Mouse (Mus musculus): ENCODE results near the gene Abca12.

Abca12 gene

DNA sequence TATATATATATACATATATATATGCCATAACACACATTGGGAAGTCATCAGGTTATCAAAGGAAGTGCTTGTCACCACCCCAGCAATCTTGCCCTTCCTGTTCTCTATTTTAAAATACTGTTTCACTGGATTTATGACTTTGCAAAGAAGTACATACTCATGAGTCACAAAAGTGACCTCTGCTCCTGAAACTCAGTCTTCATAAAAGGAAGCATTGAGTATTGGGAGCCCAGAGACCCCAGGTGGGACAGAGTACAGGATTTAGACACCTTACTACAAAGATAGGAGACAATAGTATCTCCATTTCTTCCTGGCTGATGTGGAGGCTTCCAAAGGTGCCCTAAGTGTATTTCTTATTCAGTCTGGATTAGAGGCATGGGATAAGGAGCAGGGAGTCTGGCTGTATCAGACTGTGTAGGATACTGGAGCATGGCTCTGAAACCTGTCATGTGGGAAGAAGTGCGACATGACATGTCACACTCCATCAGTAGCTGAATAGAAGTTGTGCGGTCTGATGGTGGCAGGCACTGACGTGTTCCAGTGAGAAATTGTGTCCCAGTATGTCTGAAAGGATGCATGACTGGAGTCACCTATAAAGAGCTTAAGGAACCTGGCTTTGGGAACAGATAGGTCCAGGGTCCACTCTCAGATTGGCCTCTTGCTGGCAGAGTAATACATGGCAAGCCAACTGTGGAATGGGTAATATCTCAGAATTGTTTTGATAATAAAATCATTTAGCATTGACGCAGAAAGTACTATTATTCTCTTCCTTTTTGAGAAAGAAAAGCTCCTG is 76.0 kb downstream of the Abca12 start:
- no peak for DNase-seq (ENCODE audit: low read depth, low spot score)

DNA sequence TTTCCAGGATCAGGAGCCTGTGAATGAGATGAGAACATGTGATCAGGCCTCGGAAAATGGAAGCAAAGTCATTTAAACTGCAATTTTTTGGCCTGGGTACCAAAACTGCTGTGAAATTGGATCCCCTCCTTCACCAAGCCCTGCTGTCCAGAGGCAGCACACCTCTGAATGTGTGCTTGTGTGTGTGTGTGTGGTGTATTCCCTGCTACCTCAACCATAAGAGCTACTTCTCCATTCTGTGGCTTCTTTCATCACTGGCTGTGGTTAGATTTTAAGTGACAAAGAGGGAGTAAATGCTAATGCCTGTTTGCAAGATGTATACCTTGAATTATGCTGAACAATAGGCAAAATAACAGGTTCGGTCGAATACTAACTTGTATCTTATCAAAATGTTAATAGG is 84.4 kb downstream of the Abca12 start:
- no peak for DNase-seq (ENCODE audit: low read depth, low spot score)

DNA sequence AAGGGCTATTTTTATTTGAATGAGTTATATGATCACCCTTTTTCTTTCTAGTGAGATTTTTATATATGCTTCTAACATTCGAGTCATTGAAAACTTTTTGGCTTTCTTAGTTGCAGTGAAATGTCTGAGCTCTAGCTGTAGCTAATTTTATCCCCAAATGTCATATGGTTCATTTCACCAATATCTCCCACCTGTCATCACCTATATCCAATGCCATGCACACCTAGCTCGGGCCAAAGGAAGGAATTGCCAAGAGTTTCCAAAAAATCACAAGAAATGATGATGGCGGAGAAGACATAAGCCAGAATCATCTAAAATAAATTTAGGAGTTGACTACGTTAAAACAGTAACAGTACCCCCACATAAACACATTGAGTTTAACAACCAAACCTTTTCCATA is 102.5 kb downstream of the Abca12 start:
- DNase-seq (ENCODE audit: low read depth, low spot score) = no peak

DNA sequence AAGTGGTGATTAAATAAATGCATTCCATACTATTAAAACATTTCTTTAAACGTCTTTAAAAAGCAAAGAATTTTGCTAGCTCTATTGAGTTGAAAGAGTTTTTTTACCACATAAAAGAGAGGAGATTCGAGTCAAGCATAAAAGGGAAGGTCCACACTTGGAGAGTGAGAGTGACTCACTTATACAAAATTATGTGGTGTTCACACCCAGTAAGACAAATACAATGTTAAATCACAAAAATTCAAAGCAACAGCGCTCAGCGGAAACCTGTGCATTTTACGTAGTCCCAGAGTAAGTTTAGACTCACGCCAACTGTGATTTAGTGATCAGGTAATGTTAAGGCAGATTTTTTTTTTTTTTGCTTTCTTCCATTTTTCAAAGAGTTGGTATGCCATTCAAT is 104.1 kb downstream of the Abca12 start:
- no peak for DNase-seq (ENCODE audit: low read depth, low spot score)

DNA sequence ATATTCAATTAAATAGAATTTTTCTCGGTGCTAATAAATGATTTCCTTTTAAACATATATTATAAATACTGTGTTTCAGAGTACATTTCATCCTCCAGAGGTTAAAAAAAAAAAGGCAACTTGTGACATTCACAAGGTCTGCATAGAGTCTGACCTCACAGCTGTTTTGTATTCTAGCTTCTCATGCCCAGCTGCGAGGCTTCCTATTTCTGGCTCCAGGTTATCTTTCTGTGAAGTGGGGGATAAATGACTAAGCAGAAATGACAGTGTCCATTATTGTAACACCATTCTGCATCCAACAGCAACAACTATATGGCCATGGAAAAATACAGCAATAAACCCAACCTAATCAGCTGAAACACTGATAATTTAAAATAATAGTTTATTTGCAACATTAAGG is 107.3 kb downstream of the Abca12 start:
- DNase-seq (ENCODE audit: low read depth, low spot score) = no peak

DNA sequence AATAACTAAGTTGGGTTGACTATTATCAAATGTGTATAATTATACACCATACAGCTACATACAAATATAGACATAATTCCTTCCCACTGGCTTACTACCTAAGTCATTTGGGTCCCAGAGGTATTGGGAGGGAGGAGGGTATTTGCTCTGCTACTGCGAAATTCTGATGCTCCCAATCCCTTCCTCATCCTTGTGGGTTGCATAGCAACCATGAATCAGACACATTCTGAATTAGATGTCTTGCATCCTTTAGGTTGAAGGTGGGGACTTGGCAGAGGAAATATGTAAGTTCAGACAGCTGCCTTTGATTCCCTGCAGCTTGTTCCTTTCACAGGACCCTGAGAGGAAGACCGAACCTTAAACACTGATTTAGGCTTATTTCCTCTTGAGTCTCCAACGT is 108.5 kb downstream of the Abca12 start:
- DNase-seq (ENCODE audit: low read depth, low spot score) = peak; percentile 31

DNA sequence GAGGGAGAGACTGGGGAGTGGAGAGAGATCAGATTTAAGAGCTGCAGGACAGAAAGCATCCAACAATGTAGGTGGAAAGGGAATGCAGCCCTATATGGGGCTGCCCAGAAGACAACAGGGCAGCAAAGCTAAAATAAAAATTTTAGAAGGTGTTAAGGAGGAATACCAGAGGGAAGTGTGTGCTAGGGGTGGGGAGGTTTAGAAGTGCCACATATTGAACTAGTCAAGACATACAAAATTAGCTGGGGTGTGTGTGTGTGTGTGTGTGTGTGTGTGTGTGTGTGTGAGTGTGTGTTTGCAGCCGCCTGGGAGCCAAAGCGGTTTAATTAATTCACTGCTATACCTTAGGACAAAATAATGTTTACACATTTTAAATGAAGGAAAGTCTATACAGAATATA is 110.1 kb downstream of the Abca12 start:
- no peak for DNase-seq (ENCODE audit: low read depth, low spot score)

DNA sequence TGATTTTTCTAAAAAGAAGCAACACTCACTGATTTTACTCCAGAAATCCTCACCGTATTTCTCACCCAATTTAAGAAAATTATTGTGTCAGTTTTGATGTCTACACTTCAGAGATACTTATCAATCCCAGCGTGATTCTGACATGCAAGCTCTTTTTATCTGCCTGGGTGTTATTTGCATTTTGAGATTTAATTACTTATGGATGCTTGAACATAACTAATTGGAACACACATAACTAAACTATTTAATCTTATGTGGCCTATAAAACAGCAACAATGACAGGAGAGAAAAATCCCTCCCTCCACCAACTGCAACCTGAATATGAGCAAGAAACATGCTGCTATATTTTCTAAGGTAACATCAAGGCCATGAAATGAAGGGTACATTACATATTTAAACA is 117.7 kb downstream of the Abca12 start:
- no peak for DNase-seq (ENCODE audit: low read depth, low spot score)

DNA sequence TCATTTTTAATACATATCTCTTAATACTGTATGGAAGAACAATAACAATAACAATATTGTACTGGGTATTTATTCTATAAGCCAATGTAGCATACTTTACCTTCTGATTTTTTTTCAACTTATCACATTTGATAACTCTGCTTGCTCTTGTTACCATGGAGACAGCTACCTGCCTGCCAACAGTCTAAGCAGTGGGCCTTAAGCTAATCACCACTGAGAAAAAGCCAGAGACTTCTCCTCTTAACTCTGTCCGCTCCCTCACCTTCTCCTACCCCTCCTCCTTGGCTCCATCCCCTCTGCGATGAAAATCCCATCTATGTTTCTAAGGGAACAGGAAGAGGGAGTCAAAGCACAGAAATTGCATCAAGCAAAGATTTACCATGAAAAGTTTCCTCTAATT is 118.1 kb downstream of the Abca12 start:
- no peak for DNase-seq (ENCODE audit: low read depth, low spot score)

DNA sequence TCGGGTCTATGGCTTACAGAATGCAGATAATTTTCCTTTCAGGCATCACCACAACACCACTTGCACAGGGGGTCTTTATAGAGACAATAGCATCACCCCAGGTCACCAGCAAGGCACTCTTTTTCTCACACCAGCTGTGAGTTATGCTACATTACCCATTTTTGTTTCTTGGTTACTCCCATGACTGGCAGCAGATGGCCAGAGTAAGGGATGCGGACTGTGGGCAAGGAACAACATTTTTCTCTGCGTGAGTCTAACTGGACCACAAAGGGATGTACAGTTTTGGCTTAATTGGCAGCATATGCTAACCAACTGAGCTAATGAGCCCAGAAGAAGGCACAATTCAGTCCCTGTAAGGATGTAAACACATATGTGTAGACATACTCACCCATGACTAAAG is 122.8 kb downstream of the Abca12 start:
- peak; percentile 16 for DNase-seq (ENCODE audit: low read depth, low spot score)

DNA sequence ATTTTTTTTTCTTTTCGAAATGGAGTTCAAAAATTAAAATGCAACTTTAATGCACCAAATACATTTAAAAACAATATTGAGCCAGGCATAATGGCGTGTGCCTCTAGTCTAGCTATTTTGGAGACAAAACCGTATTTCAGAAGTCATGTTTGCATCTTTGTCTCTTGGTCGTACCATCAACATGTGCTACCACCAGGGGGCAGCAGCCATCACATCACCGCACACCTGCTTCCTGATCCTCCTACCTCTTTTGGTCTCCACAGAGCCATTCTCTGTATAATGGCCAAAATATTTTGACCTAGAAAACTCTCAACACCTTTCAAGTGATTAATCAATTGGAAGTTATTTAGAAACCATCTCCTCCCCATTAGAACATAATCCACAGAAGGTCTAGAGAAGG is 125.2 kb downstream of the Abca12 start:
- peak; percentile 78 for DNase-seq (ENCODE audit: low read depth, low spot score)

DNA sequence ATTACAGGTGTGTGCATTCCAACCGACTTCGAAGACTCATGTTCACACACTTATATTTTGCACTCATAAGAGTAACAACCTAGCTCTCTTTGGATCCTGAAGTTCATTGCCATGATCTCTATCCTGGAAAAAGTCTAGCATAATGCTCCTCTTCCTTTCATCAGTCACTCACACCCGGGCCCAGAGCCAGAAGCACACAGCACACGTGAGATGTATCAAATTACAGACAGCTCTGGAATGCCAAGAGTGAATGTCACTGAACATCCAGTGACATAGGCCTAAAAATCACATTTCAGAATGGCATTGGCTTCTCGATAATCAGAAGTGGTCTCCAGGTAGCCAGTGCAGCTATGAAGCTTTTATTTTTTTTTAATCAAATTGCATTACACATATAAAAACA is 137.8 kb downstream of the Abca12 start:
- no peak for DNase-seq (ENCODE audit: low read depth, low spot score)

DNA sequence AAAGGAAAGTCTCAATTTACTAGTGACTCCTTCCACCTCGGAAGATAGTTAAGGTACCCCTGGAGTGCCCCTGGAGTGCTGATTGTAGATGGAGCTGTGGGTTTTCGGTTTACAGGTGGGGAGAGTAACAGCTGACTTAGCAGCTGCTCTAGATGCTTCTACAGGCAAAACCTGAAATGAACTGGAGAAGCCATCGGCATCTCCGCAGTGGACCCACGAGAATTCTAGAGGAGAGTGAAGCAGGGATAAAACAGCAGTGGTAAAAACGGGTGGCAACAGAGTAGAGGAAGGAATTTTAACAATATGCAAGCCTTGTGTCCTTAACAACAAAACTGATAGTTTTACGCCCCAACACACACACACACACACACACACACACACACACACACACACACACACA is 142.2 kb downstream of the Abca12 start:
- peak; percentile 19 for DNase-seq (ENCODE audit: low read depth, low spot score)

DNA sequence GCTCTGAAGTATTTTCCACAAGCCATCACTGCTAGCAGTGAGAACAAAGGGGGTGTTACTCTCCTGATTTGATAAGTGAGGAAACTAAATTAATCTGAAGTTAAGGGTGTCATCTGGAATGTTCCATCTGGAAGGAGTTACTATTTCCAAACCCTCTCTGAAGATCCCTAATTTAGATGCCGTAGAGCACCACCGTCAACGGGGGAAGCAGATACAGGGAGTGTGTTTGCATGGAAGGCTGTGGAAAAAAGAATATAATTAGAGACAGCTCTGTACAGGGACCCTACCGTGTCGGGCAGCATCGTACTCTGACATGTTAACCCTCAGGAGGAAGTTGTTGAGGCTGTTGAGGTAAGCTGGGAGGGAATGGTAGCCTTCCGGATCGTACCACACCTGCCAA is 142.6 kb downstream of the Abca12 start:
- peak; percentile 54 for DNase-seq (ENCODE audit: low read depth, low spot score)

DNA sequence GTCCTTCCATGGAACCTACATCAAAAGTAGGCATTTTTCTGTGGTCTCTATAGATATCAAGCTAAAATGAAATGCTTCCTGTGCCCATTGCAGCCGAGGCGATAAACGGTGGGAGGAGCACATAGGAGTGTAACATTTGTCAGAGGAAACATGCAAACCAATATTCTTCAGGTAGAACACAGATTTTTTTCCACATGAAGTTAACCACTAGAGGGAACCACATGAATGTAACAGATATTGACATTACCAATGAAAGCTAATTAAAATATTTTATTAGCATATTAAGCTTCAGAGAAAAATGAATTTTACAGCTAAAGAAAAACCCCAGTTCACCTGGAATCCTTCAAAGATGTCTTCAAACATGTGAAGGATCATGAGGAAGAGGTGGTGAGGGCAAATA is 144.6 kb downstream of the Abca12 start:
- DNase-seq (ENCODE audit: low read depth, low spot score) = no peak

DNA sequence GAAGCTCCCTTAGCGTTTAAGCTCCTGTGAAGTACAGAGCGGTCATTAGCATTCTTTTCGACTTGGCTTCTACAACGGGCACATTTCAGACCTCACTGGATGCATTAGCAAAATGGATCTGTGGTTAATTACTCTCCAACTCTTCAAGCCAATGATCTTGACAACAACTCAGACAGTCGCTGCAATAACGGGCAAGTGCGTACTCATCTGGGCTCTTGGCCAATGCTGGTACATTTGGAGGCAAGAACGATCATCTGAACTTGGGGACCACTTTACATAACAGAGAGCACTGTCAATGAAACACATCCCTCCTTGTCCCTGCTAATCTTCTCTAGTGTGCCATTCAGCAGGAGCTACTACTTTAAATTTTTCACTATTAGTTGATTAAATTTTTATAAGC is 148.1 kb downstream of the Abca12 start:
- no peak for DNase-seq (ENCODE audit: low read depth, low spot score)

DNA sequence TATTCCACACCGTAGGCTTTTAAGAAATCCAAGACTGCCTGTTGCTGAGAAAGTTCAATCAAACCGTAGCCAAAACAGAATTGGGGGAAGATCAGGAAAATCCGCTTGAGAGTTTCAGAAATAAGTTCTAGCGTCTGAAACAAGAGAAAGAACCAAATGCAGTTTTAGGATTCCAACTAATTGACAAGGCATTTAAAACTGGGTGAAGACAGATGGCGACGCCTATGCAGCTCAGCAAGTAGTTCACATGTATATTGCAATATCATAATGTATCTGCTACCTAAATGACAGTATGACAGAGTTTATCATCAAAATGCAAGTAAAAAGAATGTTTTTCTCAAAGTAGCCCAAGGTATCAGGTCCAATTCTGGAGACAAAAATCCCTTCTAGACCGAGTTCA is 151.2 kb downstream of the Abca12 start:
- DNase-seq (ENCODE audit: low read depth, low spot score) = peak; percentile 43

DNA sequence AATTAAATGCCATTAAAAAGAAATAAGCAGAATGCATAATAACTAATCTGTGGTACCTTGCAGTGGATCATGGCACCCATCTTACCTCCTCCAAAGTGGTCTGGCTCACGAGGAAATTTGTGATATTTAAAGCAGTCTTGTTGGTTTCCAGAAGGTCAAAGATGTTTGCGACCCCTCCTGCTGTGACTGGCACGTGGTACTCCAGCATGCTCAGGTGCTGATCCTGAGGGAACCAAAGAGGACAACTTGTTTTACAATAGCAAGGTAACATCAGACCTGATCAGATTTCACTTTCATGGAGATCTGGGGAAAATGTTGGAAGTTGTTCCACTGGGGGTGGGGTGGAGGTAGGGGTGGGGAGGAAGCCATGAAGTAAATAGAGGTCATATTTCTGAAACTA is 170.1 kb downstream of the Abca12 start:
- no peak for DNase-seq (ENCODE audit: low read depth, low spot score)

DNA sequence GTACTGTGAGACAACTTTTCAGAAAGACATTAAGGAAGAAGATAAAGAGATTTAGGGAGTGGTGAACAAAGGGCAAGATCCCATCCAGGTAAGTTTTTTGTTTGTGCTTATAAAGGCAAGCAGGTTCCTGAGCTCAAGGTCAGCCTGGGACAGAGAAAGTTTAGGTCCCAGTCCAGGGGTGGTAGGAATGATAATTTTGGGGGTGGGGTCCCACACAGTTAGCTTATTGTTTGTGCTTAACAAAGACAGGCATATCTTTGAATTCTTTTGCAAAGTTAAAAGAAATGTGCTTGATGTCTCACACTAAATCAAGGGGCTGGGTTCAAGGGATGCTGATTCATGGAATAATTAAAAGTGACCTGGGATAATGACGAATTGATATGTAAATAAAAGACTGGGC is 173.3 kb downstream of the Abca12 start:
- DNase-seq (ENCODE audit: low read depth, low spot score) = no peak

DNA sequence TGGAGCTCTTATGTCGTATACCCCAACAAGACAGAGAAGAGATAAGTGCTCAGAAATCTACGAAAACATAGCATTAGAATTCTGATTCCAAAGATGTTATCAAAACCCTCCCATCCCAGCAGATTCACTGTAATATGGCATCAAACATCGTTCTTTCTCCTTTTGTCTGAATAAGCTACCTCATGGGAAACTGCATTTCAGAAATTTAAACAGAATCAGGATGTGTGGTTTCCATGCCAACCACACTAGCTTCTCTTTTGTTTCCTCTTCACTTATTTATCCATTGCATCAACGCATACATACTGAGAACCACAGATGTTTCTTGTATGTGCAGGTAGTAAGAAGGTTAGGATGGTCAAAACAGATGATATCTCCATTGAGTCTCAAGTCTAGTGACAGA is 175.1 kb downstream of the Abca12 start:
- DNase-seq (ENCODE audit: low read depth, low spot score) = no peak

DNA sequence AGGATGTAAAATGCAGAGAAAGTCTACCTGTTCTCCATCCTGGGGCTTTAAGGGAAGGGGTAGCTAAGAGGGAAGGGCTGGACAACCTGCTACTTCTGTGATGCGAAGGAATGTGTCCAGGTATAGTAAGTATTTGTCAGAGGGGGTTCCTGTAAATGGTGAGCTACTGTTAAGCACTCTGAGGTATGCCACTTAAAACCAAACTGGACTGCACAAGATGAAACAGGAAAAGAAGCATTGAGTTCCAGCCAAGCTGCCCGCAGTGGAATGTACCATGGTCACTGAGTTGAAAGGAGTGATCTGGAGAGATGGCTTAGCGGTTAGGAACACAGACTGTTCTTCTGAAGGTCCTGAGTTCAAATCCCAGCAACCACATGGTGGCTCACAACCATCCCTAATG is 179.4 kb downstream of the Abca12 start:
- no peak for DNase-seq (ENCODE audit: low read depth, low spot score)

DNA sequence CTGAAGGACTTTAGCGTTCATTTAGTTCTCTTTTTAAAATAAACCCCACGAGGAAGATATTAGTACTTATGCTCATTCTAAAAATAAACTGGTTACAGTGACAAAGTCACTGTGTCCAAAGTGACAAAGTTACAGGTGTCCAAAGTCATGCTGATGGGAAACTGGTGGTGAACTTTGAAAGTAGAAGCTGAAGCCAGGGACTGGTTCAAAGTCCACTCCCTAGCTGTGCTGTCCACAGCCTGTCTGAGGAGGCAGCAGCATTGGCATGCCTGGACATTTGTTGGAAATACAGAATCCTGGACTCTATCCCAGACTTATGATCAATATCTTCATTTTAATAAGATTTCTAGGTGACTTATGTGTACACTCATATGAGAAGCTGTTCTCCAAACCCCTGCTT is 183.5 kb downstream of the Abca12 start:
- no peak for DNase-seq (ENCODE audit: low read depth, low spot score)

DNA sequence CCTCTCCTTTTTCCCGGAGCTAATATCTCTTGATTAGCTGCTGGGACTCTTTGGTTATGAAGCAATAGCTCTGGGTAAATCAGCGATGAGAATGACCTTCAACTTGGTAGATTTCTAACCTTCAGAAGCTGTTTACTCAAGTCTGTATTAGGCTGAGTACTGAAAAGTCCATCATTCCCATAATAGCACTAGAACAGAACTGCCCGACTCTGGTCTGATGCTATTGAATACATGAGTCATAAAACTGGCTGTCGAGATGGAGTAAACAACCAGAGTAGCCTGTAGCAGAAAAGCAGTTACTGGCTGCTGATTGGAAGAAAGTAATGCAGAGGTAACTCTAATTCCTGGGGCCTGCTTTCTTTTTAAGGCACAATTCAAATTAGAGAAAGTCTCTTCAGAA is 211.1 kb downstream of the Abca12 start:
- peak; percentile 7 for DNase-seq (ENCODE audit: low read depth, low spot score)

DNA sequence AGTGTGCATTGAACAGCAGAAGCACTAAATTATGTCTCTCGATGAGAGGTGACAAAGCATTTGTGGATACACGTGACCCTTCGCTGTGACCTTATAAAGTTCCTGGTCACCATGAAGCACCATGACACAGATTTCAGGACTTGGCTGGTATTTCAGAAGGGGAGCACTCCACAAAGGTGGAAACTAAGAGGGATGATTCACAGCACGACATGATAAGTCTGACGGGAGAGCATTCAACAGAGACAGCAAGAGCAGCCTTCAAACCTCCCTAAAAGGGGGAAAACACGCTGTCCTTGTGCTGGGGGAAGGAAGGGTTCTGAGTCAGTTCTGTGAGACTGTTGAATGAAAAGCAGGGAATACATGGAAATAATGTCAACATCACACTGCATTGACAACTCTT is 218.5 kb downstream of the Abca12 start:
- peak; percentile 4 for DNase-seq (ENCODE audit: low read depth, low spot score)
